Mouse (Mus musculus): ENCODE measurements around the gene Syn2.

The Syn2 gene

DNA sequence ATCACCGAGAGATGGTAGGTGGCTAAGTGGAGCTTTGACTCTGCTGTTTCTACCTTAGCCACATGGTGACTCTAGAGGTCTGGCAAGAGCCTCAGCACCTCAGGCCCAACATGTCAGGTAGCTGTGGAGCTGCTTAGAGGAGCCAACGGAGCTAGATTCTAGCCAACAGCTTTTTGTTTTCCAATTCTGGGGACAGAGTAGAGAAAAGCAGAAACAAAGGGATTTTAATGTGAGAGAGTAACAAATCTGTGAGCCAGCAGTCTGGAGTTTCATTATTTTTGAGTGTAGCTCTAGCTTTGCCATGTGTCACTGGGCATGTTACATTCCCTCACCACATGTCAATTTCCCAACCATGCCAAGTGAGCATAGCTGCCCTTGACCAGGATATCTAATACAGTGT, 109.5 kb downstream of the Syn2 start:
- no peak for DNase-seq (ENCODE audit: low spot score)

DNA sequence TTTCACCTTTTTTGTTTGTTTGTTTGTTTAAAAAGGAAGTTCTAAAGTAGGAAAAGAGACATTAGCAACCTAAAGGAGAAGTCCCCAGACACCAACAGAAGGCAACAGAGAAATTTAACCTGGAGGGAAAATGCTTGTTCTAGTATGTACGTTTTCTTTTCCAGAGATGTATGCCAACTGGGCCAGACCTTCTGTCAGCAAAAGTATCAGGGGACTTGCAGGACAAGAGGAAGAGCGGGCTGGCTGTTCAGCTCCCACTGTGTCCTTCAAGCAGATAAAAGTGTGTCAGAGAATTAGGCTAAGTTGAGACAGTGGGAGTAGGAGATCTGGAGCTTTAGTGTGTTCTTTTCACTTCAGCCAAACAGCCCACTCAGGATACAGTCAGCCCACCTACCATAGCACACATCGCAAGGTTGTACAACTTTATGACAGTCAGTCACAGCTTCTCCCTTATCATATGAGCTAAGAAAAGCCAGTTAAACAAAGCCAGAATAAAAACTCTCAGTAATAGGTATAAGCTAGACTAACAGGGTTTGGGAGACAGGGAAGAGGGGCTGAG, 110.9 kb downstream of the Syn2 start:
- DNase-seq (ENCODE audit: low spot score), result no peak

DNA sequence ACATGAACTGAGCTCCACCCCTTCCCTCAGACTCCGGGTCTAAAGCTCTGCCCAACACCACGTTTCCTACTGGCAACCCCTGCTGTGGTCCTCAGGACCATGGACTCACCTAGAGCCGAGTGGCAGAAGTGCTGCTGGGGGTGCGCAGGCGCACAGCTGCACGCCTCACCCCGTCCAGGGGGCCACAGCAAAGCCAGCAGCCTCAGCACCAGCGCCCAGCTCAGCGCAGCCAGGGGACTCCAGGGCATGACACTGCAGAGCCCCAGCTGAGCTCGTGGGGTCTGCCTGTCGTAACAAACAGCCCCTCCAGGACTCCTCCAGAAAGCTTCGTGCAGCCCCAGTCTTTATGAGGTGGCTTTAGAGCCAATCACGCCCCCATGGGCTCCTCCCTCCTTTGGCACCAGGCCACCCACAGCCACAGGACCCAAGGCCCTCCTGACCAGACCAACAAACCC, 116.9 kb downstream of the Syn2 start:
- DNase-seq (ENCODE audit: low spot score), result peak; percentile 37

DNA sequence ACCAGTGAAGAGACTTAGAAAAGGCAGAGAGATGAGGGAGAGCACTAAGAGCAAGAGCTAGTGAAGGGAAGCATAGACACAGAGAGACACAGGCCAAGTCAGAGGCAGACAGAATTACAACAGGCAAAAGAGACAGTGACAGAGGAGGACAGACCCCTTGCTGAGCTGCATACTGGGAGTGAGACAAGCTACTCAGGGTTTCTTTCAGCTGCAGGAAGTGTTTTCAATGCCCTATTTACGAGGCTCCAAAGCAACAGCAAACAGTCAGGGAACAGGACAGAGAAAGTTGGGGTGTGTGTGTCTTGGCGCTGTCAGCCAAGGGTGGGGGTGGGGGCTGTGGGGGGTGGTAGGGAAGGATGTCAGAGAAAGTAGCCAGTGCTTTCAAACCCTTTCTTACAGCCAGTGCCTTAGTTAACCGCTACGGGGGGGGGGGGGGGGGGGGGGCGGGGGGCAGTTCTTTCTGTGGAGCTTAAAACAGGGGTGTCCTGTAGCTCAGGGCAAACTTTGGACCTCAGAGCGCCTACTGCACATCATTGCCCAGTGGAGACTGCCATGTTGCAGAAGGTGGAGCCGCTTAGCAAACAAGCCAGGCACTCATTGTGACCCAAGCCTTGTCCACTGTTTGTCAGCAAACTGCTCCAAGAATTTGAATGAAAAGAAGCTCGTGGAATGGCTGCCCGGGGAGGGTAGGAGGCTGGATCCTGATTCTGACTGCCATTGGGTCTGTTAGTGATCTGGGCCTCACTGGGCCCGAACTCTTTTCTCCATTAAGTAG, 117.6 kb downstream of the Syn2 start, which contains the start of gene Timp4:
Gene Timp4 (minus strand): TSS at position 107 of the 775 bp plus-strand sequence.
- DNase-seq (ENCODE audit: low spot score), result no peak

DNA sequence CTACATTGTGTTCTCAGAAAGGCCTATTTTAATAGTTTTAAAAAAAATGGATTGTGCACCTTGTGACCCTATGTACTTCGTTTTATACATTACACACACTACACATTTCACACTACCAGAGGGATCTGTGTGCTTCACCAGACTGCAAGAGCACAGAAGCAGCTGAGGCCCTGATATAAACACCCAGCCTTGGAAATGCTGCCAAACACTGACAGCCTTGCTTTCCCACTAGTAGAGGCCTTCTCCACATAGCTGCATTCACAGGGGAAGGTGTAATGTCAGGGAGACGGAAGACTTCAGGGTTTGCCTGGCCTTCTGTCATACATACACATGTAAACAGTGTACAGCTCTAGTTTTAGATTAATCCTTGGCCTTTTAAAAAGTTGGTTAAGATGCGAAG, 120.5 kb downstream of the Syn2 start:
- DNase-seq (ENCODE audit: low spot score), result no peak

DNA sequence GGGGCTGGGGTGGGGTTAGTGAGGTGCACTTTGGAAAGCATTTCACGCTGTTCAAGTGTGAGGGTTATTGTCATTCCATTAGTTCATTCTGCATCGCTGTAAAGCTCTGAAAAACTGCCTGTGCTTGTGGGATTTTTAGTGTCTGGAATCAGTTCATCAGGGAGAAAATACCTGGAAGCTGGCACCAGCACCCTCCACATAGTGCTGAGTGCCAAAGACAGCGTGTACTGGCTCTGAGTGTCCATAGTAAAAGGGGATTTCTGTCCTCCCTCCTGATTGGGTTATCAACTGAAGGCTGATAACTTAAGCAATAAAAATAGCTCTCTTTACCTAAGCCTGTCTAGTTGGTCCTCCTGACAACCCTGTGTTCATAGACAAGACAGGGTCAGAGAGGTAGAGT, 125.8 kb downstream of the Syn2 start:
- DNase-seq (ENCODE audit: low spot score), result no peak

DNA sequence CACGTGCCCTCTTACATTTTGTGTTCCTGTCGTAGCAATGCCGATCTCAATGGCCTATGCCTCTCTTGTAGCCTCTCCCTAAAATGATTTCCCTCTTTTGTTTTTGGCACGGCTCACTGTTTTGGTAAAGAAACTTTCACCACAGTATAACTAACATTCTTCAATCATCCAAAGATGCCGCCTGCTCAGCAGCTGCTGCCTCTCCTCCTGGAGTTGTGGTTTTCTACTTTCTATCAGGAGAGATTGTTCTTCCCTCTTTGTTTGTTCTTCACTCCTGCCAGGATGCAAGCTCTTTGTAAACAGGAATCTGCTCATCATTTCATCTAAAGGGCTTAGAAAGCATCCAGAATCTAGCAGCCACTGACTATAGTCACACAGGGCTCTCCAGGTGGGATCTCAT, 132.1 kb downstream of the Syn2 start:
- no peak for DNase-seq (ENCODE audit: low spot score)

DNA sequence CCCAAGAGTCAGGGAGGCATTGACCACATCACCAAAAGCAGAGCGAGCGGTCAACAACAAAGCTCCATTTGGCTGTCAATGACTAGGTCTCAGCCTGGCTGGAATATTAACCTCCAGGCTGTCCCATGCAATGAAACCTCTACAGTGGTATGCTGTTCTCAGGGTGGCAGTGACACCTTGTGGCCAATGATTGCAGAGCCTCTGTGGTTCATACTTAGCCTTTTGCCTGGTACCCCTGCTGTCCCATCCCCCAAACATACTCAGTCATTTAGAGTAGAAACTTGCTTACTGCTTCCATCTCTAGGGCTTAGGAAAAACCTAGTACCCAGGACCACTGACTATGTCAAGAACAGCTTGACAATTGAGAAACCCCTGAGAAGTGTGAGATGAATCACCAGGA, 133.2 kb downstream of the Syn2 start:
- DNase-seq (ENCODE audit: low spot score), result peak; percentile 79

DNA sequence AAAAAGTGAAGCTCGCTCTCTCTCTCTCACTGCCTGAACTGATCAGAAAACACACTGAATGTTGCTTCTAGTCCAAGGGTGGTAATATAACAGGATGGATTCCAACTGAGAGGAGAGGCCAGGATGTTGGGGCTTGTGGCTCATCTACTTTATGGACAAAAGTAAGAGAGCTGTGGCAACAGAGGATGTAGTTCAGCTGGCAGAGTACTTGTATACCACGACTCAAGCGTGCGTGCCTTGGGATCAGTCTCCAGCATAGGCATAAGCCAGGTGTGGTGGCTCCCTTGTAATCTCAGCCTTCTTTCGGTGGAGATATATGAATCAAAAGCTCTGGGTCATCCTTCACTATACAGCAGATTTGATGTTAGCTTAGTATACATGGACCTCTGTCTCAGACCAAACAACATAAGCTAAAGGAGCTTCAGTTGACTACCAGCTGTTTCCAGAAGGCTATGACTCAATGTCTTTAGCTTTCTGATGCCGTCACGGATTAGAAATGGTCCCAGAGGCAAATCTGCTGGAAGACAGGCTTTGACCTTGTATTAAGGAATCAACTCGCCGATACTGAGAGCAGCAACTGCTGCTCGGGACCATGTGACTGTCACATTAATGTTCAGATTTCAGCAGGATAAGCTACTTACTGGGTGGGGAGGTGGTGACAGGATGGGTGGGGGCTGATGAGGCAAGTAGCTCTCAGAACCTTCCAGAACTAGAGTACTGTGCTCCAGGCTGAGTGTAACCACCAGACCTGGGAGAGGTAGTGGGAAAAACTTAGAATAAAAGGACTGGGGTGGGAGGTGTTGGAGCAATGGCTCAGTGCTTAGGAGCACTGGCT, 134.1 kb downstream of the Syn2 start:
- DNase-seq (ENCODE audit: low spot score), result no peak

DNA sequence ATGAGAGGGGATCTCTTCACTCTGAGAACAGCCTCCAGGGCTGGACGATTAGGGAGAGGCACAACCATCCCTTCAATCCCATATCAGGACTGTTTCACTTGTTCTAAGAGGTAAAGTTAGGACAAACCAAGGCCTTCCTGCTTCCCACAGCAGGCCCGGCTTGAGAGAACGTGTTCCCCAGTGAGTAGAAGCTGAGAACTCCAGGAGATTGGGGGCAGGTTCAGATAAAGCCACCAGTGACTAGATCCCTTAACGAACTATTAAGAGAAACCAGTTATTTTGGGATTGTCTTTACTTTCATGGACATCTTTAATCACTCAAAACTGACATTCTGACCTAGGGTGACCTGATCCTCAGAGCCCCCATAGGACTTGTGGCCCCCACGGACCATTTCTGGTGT, 134.9 kb downstream of the Syn2 start:
- no peak for DNase-seq (ENCODE audit: low spot score)

DNA sequence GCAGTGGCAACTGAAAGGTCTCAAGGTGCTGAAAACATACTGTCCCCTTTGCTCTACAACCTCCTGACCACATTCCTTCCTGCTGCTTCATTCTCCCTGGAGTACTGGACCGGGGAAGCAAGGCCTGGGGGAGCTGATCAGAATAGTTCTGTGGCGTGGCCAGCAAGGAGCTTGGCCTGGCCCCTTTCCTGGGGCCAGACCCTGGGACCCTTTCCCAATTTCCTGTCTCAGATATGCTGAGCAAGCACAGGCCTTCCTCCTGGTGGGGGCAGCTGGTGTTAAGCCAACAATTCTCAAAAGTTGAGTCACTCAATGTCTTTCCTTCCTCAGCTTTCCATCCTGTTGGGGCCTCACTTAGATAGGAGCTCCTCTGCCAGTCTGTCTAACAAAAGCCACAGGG, 135.4 kb downstream of the Syn2 start:
- DNase-seq (ENCODE audit: low spot score), result no peak

DNA sequence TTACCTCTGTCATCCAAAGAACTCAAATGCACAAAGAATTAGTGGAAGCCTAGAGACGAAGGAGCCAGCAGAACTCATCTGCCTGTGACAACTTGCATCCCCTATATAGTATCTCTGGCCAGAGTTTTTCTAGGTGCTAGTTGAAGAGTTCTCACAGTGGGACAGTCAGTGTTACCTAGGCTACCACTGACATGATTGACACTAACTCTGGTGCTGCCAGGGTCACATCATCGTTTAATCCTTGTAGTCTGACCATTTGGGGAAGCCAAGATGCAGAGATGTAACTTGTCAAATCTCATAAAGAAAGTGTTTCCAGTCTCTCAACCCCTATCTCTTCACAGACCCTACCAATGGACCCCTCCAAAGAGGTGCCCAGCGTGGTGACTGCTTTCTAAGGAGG, 136.6 kb downstream of the Syn2 start:
- DNase-seq (ENCODE audit: low spot score), result no peak

DNA sequence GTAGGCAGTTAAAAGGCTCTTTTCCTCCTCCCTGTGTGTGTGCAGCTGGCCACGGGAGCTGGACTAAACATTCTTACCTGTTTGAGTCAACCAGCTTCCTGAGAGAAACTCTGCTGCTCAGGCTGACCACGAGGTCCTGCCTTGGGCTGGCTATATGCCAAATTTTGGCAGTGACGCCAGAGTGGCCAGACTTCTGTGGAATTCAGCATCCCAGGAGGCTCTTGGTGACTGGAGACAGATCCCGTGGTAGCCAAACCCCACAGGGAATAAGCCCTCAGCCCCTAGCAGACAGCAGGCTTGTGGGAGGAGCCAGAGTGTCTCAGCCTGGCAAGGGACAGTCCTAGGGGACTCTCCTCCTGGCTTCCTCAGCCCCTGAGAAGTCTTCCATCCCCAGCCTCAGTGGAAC, 137.2 kb downstream of the Syn2 start:
- DNase-seq (ENCODE audit: low spot score), result peak; percentile 64

DNA sequence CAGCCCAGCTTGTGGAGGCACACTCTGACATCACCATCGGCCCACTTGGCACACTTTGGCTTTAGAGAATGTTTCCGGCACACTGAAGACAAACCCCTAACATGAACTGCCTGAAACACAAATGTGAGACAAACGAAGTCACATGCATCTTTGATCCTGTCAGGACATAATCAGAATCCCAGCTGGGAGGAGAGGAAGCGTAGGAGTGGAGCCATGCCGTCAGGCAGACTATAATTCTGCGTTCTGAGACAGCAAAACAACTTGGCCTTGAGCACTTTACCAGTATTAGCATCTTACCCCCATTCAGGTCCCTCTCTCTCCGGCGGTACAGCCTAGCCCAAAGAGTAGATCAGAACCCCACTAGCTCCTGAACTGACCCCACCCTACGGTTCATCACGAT, 138.6 kb downstream of the Syn2 start:
- no peak for DNase-seq (ENCODE audit: low spot score)

DNA sequence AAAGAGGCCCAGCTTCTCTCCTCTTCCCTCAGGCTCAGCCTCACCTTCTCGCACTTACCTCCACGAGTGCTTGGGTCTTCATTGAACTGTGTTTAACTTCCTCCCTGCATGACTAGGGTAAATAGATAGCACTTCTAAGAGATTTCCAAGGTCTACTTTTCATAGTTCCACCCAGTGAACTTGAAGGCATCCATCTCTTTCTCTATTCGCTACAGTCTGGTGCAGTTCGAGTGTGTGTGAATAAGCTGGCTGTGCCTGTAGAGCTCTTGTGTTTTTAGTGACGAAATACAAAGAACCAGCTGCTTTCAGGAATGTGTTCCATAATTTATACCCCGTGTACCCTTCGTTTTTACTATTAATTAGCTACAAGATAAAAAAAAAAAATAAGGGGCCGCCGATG, 140.0 kb downstream of the Syn2 start:
- no peak for DNase-seq (ENCODE audit: low spot score)

DNA sequence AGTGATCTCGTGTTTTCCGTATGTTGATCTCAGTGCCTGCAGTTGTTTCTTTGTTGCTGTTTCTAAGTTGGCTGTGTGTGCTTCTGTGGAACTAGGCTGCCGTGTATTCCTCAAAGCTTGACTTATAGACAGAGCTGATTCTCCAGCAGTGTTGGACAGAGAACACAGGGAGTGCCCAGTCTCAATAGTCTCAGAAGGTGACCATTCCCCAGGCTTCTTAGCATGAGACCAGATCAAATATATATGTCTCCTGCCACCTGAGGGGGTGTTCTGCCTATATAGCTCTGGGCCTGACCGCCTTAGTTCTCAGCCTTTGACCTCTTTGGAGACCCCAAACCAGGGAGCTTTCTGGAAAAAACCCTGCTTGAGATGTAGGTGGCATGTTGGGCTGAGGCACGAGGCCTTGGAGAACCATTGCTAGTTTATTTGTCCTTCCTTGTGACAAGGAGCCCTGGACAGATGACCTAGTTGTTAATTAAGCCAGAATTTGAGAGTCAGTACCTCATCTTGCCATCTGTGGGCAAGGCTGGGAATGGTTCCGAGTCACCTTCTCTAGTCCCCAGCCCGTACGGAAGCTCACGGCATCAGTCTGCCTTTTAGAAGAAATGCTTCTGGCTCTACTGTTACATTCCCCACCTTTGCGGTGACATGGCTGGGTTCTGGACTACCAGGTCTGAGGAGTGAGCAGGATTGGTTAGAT, 140.6 kb downstream of the Syn2 start:
- DNase-seq (ENCODE audit: low spot score), result no peak

DNA sequence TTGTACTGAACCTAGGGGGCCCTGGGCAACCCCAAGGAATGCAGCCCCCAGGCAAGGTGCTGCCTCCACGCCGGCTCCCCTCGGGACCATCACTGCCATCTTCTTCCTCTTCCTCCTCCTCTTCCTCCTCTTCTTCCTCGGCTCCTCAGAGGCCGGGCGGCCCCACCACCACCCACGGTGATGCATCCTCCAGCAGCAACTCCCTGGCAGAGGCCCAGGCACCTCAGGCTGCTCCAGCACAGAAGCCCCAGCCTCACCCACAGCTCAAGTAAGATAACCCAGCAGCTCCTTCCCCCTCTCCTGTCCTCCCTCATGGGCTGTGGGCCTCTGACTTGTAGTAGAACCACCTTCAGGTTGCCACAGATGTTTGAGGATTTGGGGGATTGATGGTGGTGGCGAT, 143.4 kb downstream of the Syn2 start:
- no peak for DNase-seq (ENCODE audit: low spot score)

DNA sequence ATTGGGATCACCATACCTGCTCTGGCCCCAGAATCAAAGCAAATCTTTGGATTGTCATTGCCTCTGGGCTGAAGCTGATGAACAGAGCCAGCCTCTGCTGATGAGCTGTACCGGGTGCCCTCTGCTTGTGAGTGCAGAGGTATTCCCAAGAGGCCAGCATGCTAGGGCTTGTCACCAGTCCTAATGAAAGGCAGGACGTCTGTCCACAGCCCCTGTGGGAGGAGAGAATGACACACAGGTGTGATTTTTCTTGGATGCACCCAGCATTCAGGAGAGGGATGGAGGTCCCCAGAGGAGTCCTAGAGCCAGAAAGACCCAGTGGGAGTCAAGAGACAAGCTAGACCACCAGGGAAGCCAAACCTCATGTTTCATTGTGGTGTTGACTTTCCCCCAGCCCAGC, 144.9 kb downstream of the Syn2 start:
- DNase-seq (ENCODE audit: low spot score), result no peak

DNA sequence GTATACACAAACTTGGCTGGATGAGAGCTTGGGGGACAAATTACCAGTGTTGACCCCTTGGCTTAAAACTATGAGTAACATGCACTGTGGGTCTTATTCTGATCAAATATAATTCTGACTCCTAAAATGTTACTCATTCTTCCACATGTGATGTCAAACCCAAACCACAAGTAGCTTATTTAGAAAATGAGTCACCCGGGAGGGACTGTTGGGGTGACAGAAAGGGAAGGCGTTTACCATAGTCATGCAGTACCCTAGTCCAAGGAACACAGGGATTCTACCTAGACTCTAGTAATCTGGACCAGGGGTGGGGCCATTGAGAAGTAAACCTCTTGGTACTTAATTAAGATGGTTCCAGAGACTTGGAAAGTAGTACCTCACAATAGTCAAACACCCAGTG, 149.5 kb downstream of the Syn2 start:
- no peak for DNase-seq (ENCODE audit: low spot score)

DNA sequence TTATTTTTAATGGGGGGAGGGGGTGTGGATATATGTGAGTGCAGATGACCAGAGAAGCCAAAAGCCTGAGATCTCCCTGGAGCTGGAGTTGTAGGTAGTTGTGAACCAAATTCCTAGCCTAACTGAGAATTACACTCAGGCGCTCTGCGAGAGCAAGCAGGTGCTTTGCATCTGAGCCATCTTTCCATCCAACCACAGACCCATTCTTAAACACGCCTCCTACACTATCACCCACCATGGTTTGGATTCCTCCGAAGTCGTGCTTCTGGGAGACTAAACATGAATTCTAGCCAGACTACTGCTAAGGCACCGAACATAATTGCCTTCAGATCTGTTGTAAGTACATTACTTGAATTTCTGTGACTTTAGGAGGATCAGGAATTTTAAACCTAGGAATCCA, 151.7 kb downstream of the Syn2 start:
- no peak for DNase-seq (ENCODE audit: low spot score)

DNA sequence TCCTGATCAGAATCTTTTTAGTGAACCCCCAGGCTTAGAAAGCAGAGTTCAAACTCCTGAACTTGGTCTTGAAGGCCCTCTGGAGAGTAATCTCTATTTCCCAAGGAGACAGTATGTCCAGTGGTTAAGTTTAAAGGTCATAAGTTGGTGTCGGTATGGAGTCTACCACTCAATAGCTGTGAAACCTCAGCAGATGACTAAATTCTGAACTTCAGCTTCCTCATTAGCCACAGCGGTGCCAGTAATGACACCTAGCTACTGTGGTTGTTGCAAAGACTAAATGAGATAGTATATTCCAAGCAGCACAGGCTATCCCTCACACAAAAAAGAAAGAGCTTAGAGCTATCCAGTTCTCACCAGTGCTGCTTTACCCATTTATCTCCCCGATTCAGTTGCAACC, 153.5 kb downstream of the Syn2 start:
- DNase-seq (ENCODE audit: low spot score), result no peak

DNA sequence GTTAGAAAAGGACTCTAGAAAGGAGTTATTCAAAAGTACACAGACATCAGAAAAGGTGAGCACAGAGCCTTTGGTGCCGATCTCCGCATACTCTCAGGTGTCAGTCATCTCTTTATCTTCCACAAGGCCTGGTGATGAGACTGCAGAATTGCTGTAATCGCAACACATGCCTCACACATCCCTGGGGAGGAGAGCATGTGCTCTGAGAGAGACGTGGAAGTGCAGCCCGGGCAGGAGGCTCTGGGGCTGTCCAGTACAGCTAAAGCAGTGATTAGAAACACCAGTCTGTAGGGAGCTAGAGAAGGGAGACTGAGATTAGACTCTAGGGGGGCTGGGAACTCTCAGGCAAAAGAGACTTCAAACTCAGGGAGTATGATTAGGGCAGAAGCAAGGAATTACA, 155.9 kb downstream of the Syn2 start:
- no peak for DNase-seq (ENCODE audit: low spot score)

DNA sequence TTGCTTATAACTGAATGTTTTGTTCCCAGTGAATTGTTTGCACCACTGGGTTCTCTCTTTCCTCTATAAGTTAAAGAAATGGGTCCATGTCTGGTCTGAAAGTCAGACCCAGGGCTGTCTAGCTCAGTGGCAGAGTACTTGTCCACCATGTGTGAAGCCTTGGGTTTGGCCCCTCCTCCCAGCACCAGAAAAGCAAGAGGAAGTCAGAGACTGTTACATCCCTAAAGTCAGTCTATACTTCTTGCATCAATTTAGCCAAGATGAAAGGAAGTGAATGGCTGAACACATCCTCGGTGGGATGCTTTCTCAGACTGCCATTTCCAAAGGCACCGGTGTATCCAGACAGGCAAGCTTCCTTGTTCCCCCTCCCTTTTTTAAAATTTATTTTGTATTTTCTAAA, 156.4 kb downstream of the Syn2 start:
- DNase-seq (ENCODE audit: low spot score), result no peak

All from urinary bladder, postnatal 14 days (tissue).